Mouse (Mus musculus): ENCODE measurements around the gene Fam166b.

The Fam166b gene

DNA sequence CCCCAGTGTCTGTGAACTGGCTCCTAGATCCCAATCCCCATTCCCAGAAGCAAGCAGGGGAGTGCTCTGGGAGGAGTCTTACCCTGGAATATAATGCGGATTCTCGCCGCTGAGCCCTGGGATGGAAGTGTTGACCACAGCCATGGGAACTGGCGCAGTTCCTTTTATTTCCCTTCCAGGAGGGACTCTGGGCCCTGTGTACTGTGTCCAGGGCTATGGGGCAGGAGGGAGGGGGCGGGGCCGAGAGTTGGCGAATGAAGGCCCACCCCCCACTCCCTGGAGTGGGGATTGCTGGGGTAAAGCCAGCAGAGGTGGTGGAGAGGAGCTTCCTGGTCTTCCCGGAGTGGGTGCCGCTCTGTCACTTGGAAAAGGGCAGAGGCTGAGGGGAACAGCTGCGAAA lies at the start of gene Fam166b:
TSS of gene Fam166b (minus strand) at position 189 of the 400 bp plus-strand sequence.
- in situ Hi-C loops (cut with MboI, MseI): no loop called here

DNA sequence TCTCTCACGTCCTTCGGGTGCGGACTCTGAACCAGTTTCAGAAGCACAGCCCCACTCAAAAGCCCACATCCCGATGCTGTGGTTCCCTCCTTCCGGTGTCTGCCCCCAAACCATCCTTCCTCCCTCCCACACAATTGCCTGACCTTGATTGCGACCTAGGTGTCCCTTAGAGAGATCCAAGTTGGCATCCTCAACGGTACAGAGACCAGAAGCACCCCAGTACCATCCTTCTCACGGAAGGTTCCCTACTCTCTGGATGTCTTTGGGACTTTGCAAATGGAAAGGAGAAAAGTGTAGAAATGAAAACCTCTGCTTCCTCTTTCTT lies 49.6 kb upstream of the Fam166b start:
- in situ Hi-C loops (cut with MboI, MseI): no loop called here

DNA sequence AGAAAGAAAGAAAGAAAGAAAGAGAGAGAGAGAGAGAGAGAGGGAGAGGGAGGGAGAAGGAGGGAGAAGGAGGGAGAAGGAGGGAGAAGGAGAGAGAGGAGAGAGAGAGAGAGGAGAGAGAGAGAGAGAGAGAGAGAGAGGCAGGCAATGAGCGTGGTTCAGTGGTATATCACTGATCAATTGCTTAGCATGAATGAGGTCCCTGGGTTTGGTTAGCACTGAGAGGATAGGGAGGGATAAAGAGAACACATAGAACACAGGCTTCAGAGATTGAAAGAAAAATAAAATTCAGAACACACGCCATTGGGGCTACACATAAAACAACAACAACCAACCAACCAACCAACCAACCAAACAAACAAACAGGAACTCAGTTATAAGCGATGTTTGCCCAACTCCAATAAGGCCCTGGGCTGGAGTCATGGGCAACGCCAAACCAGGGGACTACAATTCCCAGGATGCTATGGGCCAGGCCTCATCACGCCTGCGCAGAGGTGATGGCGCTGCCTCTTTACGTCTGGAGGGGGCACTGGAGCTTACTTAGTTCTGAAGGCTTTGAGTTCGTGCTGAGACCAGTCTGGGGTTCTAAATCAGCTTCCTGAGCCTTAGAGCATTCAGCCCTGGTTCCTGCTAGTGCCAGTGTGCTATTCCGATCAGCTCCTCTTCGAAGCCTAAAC lies 49.1 kb upstream of the Fam166b start:
- in situ Hi-C loops (cut with MboI, MseI): no loop called here

DNA sequence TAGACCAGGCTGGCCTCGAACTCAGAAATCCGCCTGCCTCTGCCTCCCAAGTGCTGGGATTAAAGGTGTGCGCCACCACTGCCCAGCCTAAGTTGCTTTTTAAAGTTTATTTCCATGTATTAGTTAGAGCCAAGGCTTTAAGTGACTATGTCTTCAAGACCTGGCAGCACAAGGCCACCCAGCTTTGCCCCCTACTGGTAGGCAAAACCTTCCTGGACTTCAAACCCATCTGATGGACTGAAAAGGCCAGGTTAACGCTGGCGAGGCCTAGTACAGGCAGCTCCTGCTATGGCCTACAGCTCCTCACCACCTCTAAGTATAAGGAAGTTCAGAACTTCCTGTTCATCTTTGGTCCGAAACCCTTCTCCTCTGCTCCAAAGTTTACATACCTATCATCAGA lies 47.7 kb upstream of the Fam166b start:
- in situ Hi-C loops (cut with MboI, MseI): no loop called here

DNA sequence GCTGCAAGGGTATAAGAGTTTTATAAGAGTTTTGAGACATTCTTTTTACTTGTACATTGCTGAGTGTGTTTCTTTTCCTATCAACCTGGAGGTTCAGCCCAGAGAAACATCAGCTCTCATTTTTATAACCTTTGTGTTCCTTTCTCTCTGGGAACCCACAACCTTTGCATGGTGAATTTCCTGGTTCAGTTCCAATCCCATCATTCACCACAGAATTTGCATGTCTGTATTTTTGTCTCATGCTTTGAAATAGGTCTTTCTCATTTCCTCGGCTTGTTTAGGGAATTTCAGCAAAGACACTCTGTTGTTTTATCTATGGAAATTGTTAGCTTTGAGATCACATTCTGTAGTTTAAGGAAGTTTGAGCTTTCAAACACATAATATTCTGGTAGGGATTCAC lies 44.7 kb upstream of the Fam166b start:
- in situ Hi-C loops (cut with MboI, MseI): no loop called here

DNA sequence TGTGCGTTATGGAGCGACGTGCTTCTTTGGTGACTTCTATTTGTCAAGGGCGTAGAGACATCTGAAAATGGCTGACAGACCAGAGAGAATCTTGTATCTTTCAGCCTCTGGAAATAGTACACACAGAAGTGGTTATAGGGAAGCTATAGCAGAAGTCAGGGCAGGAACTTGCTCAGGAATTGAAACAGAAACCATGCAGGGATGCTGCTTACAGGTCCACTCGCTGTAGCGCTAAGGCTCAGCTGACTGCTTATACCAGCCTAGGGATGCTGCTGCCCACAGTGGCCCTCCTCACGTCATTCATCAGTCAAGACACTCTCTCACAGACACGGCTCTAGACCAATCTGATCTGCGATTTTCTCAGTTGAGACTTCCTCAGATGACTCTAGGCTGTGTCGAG lies 41.4 kb upstream of the Fam166b start:
- in situ Hi-C loops (cut with MboI, MseI): no loop called here

DNA sequence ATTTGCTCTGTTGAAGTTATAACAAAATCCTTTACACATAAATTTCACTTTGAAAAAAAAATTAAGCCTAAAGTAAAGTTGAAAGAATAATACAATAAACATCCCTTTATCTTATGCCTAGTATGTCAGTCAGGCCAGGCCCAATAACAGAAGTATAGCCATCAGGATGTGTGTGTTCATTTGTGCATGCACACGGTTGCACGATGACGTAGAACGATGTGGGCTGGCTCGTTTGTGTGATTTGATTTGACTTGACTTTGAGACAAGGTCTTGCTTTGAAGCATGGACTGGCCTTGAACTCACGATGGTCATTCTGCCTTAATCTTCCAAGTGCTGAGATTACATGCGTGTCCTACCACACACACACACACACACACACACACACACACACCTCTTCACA lies 37.9 kb upstream of the Fam166b start:
- in situ Hi-C loops (cut with MboI, MseI): no loop called here

DNA sequence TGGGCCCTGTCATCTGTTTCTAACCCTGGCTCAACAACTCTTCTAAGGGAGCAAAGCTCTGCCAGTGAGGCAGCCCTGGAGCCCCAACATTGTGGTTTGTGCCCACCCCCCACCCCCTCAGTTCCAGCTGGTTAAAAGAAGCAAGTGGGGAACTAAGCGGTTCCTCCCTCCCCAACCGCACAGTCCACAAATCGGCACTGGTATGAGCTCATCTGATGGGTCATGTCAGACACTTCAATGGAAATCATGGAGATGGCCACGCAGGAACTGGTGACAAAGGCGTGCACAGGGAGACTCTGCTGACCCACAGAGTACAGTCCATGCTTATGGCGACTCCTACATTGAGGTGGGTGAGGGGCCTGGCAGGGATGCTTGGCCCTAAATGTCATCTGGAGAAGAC lies 37.0 kb upstream of the Fam166b start:
- in situ Hi-C loops (cut with MboI, MseI): no loop called here

DNA sequence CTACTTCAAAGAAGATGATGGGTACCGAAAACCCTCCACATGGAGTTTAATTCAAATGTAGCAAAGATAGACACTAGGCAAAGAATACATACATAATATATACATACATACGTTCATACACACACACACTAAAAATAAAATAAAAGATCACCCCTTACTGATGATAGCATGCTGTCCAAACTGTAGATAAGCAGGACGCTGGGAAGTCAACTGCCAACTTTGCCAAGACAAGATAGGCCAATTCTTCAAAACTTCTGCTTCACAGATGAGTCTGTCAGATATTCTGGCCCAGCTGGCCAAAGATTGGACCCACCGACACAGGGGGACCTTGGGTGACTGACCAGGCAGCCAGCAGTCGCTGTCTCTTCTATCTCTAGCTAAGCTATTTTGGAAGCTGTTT lies 34.2 kb upstream of the Fam166b start:
- in situ Hi-C loops (cut with MboI, MseI): no loop called here

DNA sequence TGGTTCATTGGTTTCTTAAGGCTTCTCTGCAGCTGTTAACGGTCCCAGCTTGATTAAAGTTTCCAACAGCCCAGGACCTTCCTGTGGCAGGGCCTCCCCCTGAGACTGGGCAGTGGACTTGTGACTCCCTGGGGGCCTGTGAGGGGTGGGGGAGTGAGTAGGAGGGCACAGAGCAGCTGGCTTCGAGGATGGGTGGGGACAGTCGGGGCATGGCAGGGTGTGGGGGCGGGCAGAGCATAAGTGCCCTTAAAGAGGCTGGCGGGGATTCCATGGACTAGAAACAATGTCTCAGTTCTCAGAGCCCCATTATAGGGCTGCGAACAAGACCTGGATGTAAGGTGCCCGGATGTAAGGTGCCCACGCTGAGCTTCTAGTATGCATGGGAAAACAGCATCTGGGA lies 28.2 kb upstream of the Fam166b start:
- in situ Hi-C loops (cut with MboI, MseI): no loop called here

DNA sequence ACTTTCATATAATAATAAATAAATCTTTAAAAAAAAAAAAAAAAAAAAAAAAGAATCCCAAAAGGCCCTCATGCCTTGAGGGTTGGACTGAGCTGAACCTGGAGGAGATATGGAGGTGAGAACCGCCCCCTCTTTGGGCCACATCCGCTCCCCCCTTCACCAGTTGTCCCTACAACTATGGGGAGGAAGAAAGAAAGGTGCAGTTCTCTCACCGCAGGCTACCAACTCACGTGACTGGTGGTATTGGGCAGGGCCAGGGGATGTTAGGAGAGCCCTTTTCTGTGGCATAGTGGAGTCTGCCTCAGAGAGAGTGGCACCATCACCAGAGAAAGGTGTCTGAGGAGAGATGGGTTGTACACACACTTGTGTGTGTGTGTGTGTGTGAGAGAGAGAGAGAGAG lies 27.5 kb upstream of the Fam166b start:
- in situ Hi-C loops (cut with MboI, MseI): no loop called here

DNA sequence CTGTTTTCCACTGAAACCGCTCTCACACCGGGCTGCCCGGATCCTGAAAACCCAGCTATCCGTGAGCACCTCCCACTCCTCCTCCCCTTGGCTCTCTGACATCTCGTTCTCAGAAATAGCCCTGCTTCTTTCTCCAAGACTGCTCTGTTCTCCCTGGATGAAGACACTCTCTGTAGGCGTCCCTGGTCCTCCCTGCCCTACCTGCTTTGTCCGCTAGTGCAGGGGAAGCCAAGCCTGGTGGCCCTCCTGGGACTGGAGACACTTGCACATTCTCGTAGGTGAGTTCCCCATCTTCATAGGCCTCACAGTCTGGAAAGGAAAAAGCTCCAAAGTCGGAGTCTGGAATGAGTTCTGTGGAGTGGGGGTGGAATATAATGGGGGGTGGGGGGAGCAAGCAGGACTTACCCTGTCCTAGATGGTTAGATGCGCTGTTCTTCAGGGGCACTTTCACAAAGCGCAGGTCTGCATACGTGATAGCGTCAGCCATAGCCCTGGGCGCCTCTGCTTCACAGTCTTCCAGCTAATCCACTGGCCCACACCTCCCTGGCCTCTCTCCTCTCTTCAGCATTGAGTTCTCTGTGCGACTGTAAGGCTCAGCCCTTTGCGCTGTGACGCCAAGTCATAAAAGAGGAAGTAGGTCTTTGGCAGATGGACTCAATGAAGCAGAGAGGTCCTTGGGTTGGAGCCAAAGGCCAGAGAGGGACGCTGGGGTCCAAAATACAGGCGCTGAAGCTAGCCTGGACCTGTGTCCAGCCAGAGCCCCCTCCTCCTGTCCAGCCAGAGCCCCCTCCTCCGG lies 25.3 kb upstream of the Fam166b start, which contains the start of gene Cd72:
TSS of gene Cd72 (minus strand) at position 588 of the 796 bp plus-strand sequence.
- in situ Hi-C loops (cut with MboI, MseI): no loop called here

DNA sequence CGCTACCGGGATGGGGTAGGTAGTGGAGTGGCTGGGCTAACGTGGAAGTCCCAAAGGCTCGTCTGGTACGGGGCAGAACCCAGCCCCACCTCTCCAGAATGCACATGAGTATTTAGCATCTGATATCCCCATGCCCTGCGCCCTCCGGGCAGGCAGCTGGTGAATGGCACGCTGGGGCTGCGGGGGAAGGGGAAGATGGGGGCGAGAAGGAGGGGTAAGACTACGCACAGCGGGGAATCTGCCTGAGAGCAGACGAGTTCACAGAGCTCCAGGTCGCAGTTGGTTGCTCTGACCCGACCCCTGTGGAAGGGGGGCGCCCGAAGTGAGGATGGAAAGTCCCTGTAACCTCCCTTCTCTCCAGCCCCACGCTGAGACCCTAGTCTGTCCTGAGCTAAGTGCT lies 24.5 kb upstream of the Fam166b start:
- in situ Hi-C loops (cut with MboI, MseI): no loop called here

DNA sequence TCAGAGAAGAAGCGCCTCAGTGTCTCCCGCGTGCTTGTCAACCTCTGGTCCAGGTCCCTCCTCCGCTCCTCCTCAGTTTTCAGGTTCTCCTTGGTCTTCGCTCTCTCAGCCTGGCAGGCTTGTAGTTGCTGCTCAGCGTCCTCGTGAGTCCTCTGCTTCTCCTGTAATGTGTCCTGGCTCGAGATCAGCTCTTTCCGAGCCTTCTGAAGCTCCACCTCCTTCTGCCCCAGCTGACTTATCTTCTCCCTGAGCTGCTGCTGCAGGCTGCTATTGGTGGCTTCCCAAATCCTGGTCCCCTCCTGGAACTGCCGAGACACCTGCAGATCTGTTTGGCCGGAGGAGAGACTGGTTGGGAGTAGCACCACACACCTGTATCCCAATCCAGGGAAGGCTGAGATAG lies 23.4 kb upstream of the Fam166b start:
- in situ Hi-C loops (cut with MboI, MseI): no loop called here

DNA sequence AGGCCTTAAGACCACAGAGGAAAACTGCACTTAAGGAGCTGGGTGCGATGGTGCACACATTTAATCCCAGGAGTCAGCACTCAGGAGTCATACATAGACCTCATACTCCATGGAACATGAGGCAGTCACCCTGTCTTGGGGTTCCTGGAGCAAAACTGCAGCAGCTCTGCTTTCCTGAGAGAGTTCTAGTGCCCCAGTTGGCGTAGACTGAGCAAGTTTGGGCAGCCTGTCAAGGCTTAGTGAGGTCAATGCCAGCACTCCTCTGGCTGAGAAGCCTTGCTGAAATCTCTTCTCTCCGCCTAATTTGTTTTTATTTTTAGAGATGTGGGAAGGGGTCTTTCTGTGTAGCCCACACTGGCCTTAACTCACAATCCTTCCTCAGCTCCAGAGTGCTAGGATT lies 19.6 kb upstream of the Fam166b start:
- in situ Hi-C loops (cut with MboI, MseI): no loop called here

DNA sequence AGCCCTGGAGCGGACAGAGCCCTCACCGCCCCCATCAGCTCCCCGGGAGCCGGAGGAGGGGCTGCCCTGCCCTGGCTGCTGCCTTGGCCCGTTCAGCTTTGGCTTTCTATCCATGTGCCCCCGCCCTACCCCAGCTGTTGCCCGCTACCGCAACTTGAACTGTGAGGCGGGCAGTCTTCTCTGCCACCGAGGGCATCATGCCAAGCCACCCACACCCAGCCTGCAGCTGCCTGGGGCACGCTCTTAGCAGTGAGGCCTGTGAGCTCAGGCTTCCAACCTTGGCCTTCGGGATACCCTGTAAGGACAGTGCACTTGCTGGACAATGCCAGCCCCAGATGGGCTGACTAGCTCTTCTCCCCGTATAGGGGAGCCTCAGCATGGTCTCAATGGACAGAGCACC lies 18.3 kb upstream of the Fam166b start:
- in situ Hi-C loops (cut with MboI, MseI): no loop called here

DNA sequence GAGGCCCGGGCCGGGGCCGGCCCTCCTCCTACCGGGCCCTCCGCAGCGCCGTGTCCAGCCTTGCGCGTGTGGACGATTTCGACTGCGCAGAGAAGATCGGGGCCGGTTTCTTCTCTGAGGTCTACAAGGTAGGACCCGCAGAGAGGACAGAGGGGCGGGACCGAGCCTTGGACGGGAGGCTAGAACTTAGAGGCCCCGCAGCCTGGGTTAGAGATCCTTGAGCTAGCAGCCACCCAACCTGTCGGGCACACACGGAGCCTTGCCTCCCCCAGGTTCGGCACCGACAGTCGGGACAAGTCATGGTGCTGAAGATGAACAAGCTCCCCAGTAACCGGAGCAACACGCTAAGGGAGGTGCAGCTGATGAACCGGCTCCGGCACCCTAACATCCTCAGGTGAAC lies 14.6 kb upstream of the Fam166b start:
- in situ Hi-C loops (cut with MboI, MseI): loop anchor here (5.0 kb wide), 1 partner anchor 39 kb away; the partner anchor contains the start of gene Sit1

DNA sequence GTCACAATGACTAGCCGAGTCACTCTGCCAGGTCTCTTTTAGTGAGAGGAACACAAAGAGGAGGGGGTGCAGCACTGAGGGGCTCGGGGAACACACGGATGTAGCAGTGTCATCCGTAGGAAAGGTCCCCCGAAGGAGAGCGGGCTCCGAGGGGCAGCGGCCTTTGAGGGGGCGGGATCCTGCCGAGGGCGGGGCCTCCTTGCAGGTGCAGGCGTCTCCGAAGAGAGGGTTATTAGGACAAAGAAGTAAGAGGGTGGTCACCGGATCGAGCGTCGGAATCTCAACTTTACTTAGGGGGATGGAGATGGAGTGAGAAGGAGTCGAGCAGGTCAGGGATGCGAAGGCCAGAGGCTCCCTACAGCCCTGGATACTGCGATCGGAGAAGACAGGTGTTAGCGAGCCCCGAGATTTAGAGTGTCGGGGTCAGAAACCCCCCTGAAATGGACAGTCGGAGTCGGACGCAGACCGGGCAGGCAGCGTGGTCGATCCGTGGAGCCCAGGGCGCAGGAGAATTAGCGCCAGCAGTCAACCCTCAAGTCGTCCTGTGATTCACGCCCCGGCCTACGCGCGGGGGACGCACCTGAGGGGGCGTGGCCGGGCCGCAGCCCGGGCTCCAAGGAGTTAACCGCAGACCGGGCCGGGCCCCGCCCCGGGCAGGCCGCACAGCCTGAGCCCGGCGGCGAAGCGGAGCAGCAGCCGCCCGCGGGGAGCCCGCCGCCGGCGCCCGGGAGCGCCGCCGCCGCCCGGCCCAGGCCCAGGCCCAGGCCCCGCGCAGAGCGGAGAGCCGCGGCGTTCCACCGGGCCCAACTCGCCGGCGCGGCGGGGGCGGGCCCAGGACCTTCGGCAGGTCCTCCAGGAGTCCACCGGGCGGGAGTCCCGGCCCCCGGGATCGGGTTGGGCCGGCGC lies 13.8 kb upstream of the Fam166b start:
- in situ Hi-C loops (cut with MboI, MseI): loop anchor here (5.0 kb wide), 1 partner anchor 40 kb away; the partner anchor contains the start of gene Sit1

DNA sequence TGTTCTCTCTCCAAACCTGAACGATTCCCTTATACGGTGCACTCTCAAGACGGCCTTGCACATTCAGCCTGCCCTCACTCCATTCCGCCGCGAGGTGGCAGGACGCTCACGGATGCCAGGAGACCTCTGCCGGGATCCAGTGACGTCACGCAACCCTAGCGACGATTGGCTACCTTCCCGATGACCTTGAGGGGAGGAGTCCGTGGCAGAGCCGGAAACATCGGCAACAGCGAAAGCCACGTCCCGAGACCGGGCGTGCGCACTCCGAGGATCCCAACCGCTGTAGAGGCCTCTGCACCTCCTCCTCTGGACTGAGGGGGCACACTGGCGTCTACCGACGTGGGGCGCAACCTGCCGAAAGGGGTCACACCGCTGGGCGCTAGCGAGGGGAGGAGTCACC lies 13.1 kb upstream of the Fam166b start:
- in situ Hi-C loops (cut with MboI, MseI): loop anchor here (5.0 kb wide), 1 partner anchor 40 kb away; the partner anchor contains the start of gene Sit1

DNA sequence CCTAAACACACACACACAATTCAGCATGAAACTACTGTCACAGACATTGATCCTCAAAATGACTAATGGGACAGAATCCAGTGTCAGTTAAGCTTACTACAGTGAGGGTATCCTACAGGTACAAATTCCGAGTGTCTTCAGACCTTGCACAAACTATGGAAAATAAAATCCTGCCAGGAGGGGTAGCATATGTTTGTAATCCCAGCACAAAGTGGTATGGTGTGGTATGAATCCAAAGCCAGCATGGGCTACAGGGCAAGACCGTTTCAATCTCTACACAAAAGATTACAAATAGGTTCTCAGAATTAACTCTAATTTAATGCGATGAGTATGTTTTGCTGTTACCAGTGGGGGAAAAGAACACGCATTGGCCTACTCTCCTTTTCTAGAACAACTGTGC lies 12.7 kb upstream of the Fam166b start, which contains the start of gene Tesk1:
TSS of gene Tesk1 (plus strand) at position 301 of the 400 bp plus-strand sequence.
- in situ Hi-C loops (cut with MboI, MseI): loop anchor here (5.0 kb wide), 1 partner anchor 41 kb away; the partner anchor contains the start of gene Sit1

DNA sequence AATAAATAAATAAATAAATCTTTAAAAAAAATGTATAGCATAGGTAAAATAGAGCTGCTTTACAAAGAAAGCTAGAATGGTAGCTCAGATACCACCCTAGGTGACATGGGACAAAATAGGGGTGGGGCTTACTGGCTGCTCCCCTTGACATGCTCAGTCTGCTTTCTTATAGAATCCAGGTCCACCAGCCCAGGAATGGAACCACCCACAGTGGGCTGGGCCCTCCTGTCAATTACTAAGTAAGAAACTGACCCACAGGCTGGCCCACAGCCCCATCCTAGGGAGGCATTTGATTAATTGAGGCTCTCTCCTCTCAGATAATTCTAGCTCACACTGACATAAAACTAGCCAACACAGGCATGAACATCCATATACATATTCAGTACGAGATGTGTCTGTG lies 3.9 kb upstream of the Fam166b start:
- in situ Hi-C loops (cut with MboI, MseI): no loop called here

DNA sequence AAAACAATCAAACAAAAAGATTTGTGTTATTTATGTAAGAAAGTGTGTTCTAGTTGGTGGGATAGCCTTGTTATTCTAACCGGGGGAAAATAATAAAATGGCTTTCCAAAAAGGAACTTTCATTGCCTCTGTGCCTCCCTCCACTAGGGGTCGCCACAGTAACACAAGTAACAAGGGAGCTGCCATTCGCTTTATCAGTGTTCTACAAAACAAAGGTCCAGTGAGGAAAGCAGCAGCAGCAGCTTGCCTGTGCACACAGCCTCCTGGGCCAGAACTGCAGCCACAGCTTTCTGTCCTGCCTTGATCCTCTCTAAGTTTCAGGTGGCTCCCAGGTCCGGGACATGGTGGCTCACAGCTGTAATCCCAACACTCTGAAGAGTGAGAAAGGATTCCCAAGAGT lies 2.8 kb upstream of the Fam166b start:
- in situ Hi-C loops (cut with MboI, MseI): no loop called here
